9 mouse cellular contexts compared by ENCODE assay signal in genomic region chr11:97468639-97469287, GRCm38 (mm10). TPM values are rescaled to one million over a fixed set of nuclear protein-coding genes. Genes with fewer than 3 reads are reported as not detected.
DNase-seq lines count a peak whose midpoint lies in the region; ATAC-seq and TF ChIP-seq lines count a peak whose summit lies in the region.
"Had no signal": no experiment of that assay in that cellular context is flagged by ENCODE, and none has a peak within 500 bp of the region (broad histone marks: within the 10 kb centered on the region; RNA-seq: fewer than 3 reads in every experiment).

No protein-coding gene starts in this region.

- WGBS in heart, embryonic 13.5 days, result 47% methylated on average over 14 of the region's 14 CpGs
- WGBS in kidney, postnatal 0 days, result 41% methylated on average over 14 of the region's 14 CpGs
- WGBS in liver, embryonic 13.5 days (ENCODE audit: insufficient replicate concordance), result 60% methylated on average over 14 of the region's 14 CpGs
- 47% methylated on average over 14 of the region's 14 CpGs for WGBS in neural tube, embryonic 11.5 days
- 52% methylated on average over 14 of the region's 14 CpGs for WGBS in stomach, embryonic 16.5 days

- TF ChIP-seq POLR2A in brain, embryonic 14.5 days (IDR thresholded peaks at IDR 0.05; ENCODE audit: borderline replicate concordance, extremely low read depth, insufficient read depth, insufficient read length, poor library complexity, severe bottlenecking), result no peak

- H3K4me1 ChIP-seq in heart, embryonic 13.5 days, result peaks cover 7% of the 10 kb centered on the region; the same call in 1 of the 2 replicates
- H3K4me1 ChIP-seq in kidney, postnatal 0 days (replicated peaks; ENCODE audit: insufficient read depth, low read length), result no peaks in the 10 kb centered on the region
- H3K4me1 ChIP-seq in liver, embryonic 13.5 days (replicated peaks), result peaks cover 6% of the 10 kb centered on the region
- no peaks in the 10 kb centered on the region for H3K4me1 ChIP-seq in neural tube, embryonic 11.5 days (ENCODE audit: control insufficient read depth, insufficient read depth, low read length)
- H3K4me1 ChIP-seq in stomach, embryonic 16.5 days (ENCODE audit: control insufficient read depth, insufficient read depth, low read length), result no peaks in the 10 kb centered on the region

- DNase-seq in CD4-positive, CD25-positive, alpha-beta regulatory T cell, adult 2 months (ENCODE audit: low read depth, low spot score), result peak; percentile 90
- peak; percentile 91 for DNase-seq in brain, embryonic 14.5 days (ENCODE audit: low read depth)
- peak; percentile 94 for DNase-seq in kidney, postnatal 0 days (ENCODE audit: low spot score)
- peak; percentile 67 for DNase-seq in liver, embryonic 13.5 days
- DNase-seq in neural tube, embryonic 11.5 days (ENCODE audit: low spot score), result peak; percentile 85

- H3K4me2 ChIP-seq in heart, embryonic 13.5 days, result no peak overlapping the region
- H3K4me2 ChIP-seq in kidney, postnatal 0 days (ENCODE audit: low read length), result no peak overlapping the region
- no peak overlapping the region for H3K4me2 ChIP-seq in liver, embryonic 13.5 days
- no peak overlapping the region for H3K4me2 ChIP-seq in neural tube, embryonic 11.5 days (ENCODE audit: low read depth)
- no peak overlapping the region for H3K4me2 ChIP-seq in stomach, embryonic 16.5 days (ENCODE audit: low read depth, low read length)

- H3K9me3 ChIP-seq in heart, embryonic 13.5 days, result no peaks in the 10 kb centered on the region
- H3K9me3 ChIP-seq in kidney, postnatal 0 days (replicated peaks; ENCODE audit: low read length), result no peaks in the 10 kb centered on the region
- H3K9me3 ChIP-seq in liver, embryonic 13.5 days (replicated peaks), result no peaks in the 10 kb centered on the region
- no peaks in the 10 kb centered on the region for H3K9me3 ChIP-seq in neural tube, embryonic 11.5 days (ENCODE audit: control insufficient read depth, low read length)
- no peaks in the 10 kb centered on the region for H3K9me3 ChIP-seq in stomach, embryonic 16.5 days (replicated peaks; ENCODE audit: control insufficient read depth, low read length)

- peak; percentile 70 for ATAC-seq in erythroid progenitor cell, adult 5-6 weeks (replicated peaks; ENCODE audit: low FRiP score, poor library complexity, severe bottlenecking)
- peak; percentile 11; the same call in 1 of the 2 replicates for ATAC-seq in heart, embryonic 13.5 days (ENCODE audit: extremely low read depth, insufficient number of reproducible peaks, low FRiP score, low TSS enrichment)
- ATAC-seq in kidney, postnatal 0 days (replicated peaks; ENCODE audit: low FRiP score, low read depth), result peak; percentile 21; the same call in 1 of the 2 replicates
- ATAC-seq in liver, embryonic 13.5 days (ENCODE audit: low read depth), result peak; percentile 62
- peak; percentile 38; the same call in 1 of the 2 replicates for ATAC-seq in neural tube, embryonic 11.5 days (ENCODE audit: insufficient read depth, low FRiP score, low TSS enrichment)
- peak; percentile 55 for ATAC-seq in stomach, embryonic 16.5 days (ENCODE audit: insufficient read depth, low FRiP score)

- H3K27me3 ChIP-seq in heart, embryonic 13.5 days (replicated peaks), result no peaks in the 10 kb centered on the region
- no peaks in the 10 kb centered on the region for H3K27me3 ChIP-seq in kidney, postnatal 0 days (ENCODE audit: insufficient read depth, low read length)
- H3K27me3 ChIP-seq in liver, embryonic 13.5 days, result no peaks in the 10 kb centered on the region
- no peaks in the 10 kb centered on the region for H3K27me3 ChIP-seq in neural tube, embryonic 11.5 days (ENCODE audit: control insufficient read depth, insufficient read depth, low read length)
- H3K27me3 ChIP-seq in stomach, embryonic 16.5 days (ENCODE audit: control insufficient read depth, insufficient read depth, low read length), result no peaks in the 10 kb centered on the region

- peak overlapping the region; percentile 34; the same call in 1 of the 2 replicates for H3K27ac ChIP-seq in heart, embryonic 13.5 days (replicated peaks)
- H3K27ac ChIP-seq in kidney, postnatal 0 days, result no peak overlapping the region
- peak overlapping the region; percentile 50 for H3K27ac ChIP-seq in liver, embryonic 13.5 days
- H3K27ac ChIP-seq in neural tube, embryonic 11.5 days (ENCODE audit: low read depth, low read length), result no peak overlapping the region
- H3K27ac ChIP-seq in stomach, embryonic 16.5 days (ENCODE audit: low read length), result no peak overlapping the region

- 0 out of 2 replicates have a peak overlapping the region, but pooled peaks have one; percentile 15 for H3K9ac ChIP-seq in heart, embryonic 13.5 days
- no peak overlapping the region for H3K9ac ChIP-seq in kidney, postnatal 0 days (ENCODE audit: low read depth, low read length)
- H3K9ac ChIP-seq in liver, embryonic 13.5 days, result peak overlapping the region; percentile 27; the same call in 1 of the 2 replicates
- no peak overlapping the region; the same call in 1 of the 2 replicates for H3K9ac ChIP-seq in neural tube, embryonic 11.5 days (ENCODE audit: low read length)
- no peak overlapping the region for H3K9ac ChIP-seq in stomach, embryonic 16.5 days (ENCODE audit: low read length)

- peak; percentile 88 for TF ChIP-seq CTCF in brain, embryonic 14.5 days (IDR thresholded peaks at IDR 0.05; ENCODE audit: borderline replicate concordance, extremely low read depth, insufficient read depth, insufficient read length)
- peak; percentile 98 for TF ChIP-seq CTCF in kidney, postnatal 0 days (IDR thresholded peaks at IDR 0.05; ENCODE audit: low read depth)

- H3K4me3 ChIP-seq in heart, embryonic 13.5 days, result no peak overlapping the region
- H3K4me3 ChIP-seq in kidney, postnatal 0 days (replicated peaks; ENCODE audit: low read depth, low read length), result no peak overlapping the region
- H3K4me3 ChIP-seq in liver, embryonic 13.5 days (replicated peaks), result no peak overlapping the region
- H3K4me3 ChIP-seq in neural tube, embryonic 11.5 days (ENCODE audit: low read depth, low read length), result no peak overlapping the region
- no peak overlapping the region for H3K4me3 ChIP-seq in stomach, embryonic 16.5 days (replicated peaks; ENCODE audit: low read length)
- H3K4me3 ChIP-seq: erythroblast, embryonic 14.5 days had no signal

- H3K36me3 ChIP-seq in heart, embryonic 13.5 days, result peaks cover 99% of the 10 kb centered on the region
- peaks cover 62% of the 10 kb centered on the region for H3K36me3 ChIP-seq in kidney, postnatal 0 days (ENCODE audit: insufficient read depth, low read length)
- H3K36me3 ChIP-seq in liver, embryonic 13.5 days, result peaks cover 100% of the 10 kb centered on the region
- no peaks in the 10 kb centered on the region for H3K36me3 ChIP-seq in neural tube, embryonic 11.5 days (ENCODE audit: control insufficient read depth, insufficient read depth, low read length)
- H3K36me3 ChIP-seq in stomach, embryonic 16.5 days (ENCODE audit: control insufficient read depth, insufficient read depth, low read length), result peaks cover 8% of the 10 kb centered on the region

RNA-seq across cellular contexts. Expression of gene 4933428G20Rik, which starts 31.4 kb away (rescaled TPM):
- polyA plus RNA-seq in brain, embryonic 14.5 days (2012; rRNA removed), result 0.12 and 0.21 TPM in 2 replicates
- not detected in 2 replicates for total RNA-seq in erythroid progenitor cell, adult 5-6 weeks (2015; ENCODE audit: low replicate concordance)
- total RNA-seq in erythroid progenitor cell, adult 5-6 weeks (2017; ENCODE audit: low replicate concordance), result not detected in 2 replicates
- polyA plus RNA-seq in heart, embryonic 13.5 days (2015; fragmentation: Nextera tagmentation; extraction: Ambion mirVana), result 0.84 and 1.5 TPM in 2 replicates
- 0.08 and 0.28 TPM in 2 replicates for polyA plus RNA-seq in kidney, postnatal 0 days (2015; fragmentation: Nextera tagmentation; extraction: Ambion mirVana)
- polyA plus RNA-seq in liver, embryonic 13.5 days (2015; fragmentation: Nextera tagmentation; extraction: Ambion mirVana), result 0.75 and 0.81 TPM in 2 replicates
- polyA plus RNA-seq in neural tube, embryonic 11.5 days (2014; fragmentation: Nextera tagmentation; extraction: Ambion mirVana), result not detected in 2 replicates
- polyA plus RNA-seq in stomach, embryonic 16.5 days (2015; fragmentation: Nextera tagmentation; extraction: Ambion mirVana), result 0.80 and 0.90 TPM in 2 replicates
- polyA plus RNA-seq: erythroblast, embryonic 14.5 days had no signal

RNA-seq across cellular contexts. Expression of gene Arhgap23, which starts 53.4 kb away (rescaled TPM):
- polyA plus RNA-seq in brain, embryonic 14.5 days (2012; rRNA removed), result 25.3 and 35.8 TPM in 2 replicates
- 76.8 and 82.6 TPM in 2 replicates for total RNA-seq in erythroid progenitor cell, adult 5-6 weeks (2015; ENCODE audit: low replicate concordance)
- total RNA-seq in erythroid progenitor cell, adult 5-6 weeks (2017; ENCODE audit: low replicate concordance), result 65.7 and 71.1 TPM in 2 replicates
- polyA plus RNA-seq in heart, embryonic 13.5 days (2015; fragmentation: Nextera tagmentation; extraction: Ambion mirVana), result 6.6 and 6.9 TPM in 2 replicates
- 5.4 and 5.7 TPM in 2 replicates for polyA plus RNA-seq in kidney, postnatal 0 days (2015; fragmentation: Nextera tagmentation; extraction: Ambion mirVana)
- polyA plus RNA-seq in liver, embryonic 13.5 days (2015; fragmentation: Nextera tagmentation; extraction: Ambion mirVana), result 6.2 and 6.8 TPM in 2 replicates
- 4.1 and 5.2 TPM in 2 replicates for polyA plus RNA-seq in neural tube, embryonic 11.5 days (2014; fragmentation: Nextera tagmentation; extraction: Ambion mirVana)
- 4.4 and 4.8 TPM in 2 replicates for polyA plus RNA-seq in stomach, embryonic 16.5 days (2015; fragmentation: Nextera tagmentation; extraction: Ambion mirVana)

Comparison
In these comparisons a context has a peak if more than half of its experiments do, and no peak if none do; other contexts are left out.
1. ATAC-seq: peak in every context shown above with its lines; median percentile 70 in erythroid progenitor cell, adult 5-6 weeks; 62 in liver, embryonic 13.5 days; 55 in stomach, embryonic 16.5 days; 38 in neural tube, embryonic 11.5 days; 21 in kidney, postnatal 0 days; 11 in heart, embryonic 13.5 days.
2. H3K27ac ChIP-seq: peak in heart, embryonic 13.5 days (single experiment) and liver, embryonic 13.5 days (single experiment); none in kidney, postnatal 0 days (single experiment), neural tube, embryonic 11.5 days (single experiment) and stomach, embryonic 16.5 days (single experiment).
3. H3K9ac ChIP-seq: peak in heart, embryonic 13.5 days (single experiment) and liver, embryonic 13.5 days (single experiment); none in kidney, postnatal 0 days (single experiment), neural tube, embryonic 11.5 days (single experiment) and stomach, embryonic 16.5 days (single experiment).
4. Peak in every context shown above with its lines, with median percentiles within 50 percentile points of each other: DNase-seq.